Mouse (Mus musculus) neural tube, embryonic 11.5 days (tissue): Measurements from ENCODE around the gene Psap. TPM values are rescaled to one million over a fixed set of nuclear protein-coding genes. Genes with fewer than 3 reads are reported as not detected.
A peak's percentile ranks its signal among the peaks of the same experiment; 100 is the strongest.

Source experiments
- ATAC-seq: fragments of 200-750 bp; cut with Nextera tagmentation; 2 replicates; pipeline ENCODE4 v1.8.0; 2017; ENCODE audit warnings: moderate number of reproducible peaks, mild to moderate bottlenecking, moderate TSS enrichment, moderate library complexity; ENCODE audit not compliant: insufficient read depth, low FRiP score, low TSS enrichment
- DNase-seq: peaks from one replicate; pipeline ENCODE4 v3.0.0-alpha.2; 2015; ENCODE audit warnings: low spot score
- H3K27ac ChIP-seq: fragments of 300-500 bp; sonication (generic); 2 replicates; pipeline ENCODE4 v1.5.1; 2014; ENCODE audit warnings: low read depth, mild to moderate bottlenecking, low read length
- H3K27me3 ChIP-seq: fragments of 300-500 bp; sonication (generic); 2 replicates; pipeline ENCODE4 v1.6.1; 2014; ENCODE audit warnings: mild to moderate bottlenecking, low read length, mixed read lengths; ENCODE audit not compliant: control insufficient read depth, insufficient read depth
- H3K36me3 ChIP-seq: fragments of 300-500 bp; sonication (generic); 2 replicates; pipeline ENCODE4 v1.6.1; 2014; ENCODE audit warnings: mild to moderate bottlenecking, low read length, moderate library complexity, mixed read lengths; ENCODE audit not compliant: control insufficient read depth, insufficient read depth
- H3K4me1 ChIP-seq: fragments of 300-500 bp; sonication (generic); 2 replicates; pipeline ENCODE4 v1.6.1; 2014; ENCODE audit warnings: low read length, mixed read lengths; ENCODE audit not compliant: control insufficient read depth, insufficient read depth
- H3K4me2 ChIP-seq: fragments of 300-500 bp; sonication (generic); 2 replicates; pipeline ENCODE4 v1.6.1; 2014; ENCODE audit warnings: low read depth, mild to moderate bottlenecking, moderate library complexity
- H3K4me3 ChIP-seq: fragments of 300-500 bp; sonication (generic); 2 replicates; pipeline ENCODE4 v1.5.1; 2014; ENCODE audit warnings: low read depth, low read length
- H3K9ac ChIP-seq: fragments of 300-500 bp; sonication (generic); 2 replicates; pipeline ENCODE4 v1.6.1; 2014; ENCODE audit warnings: mild to moderate bottlenecking, low read length
- H3K9me3 ChIP-seq: fragments of 300-500 bp; sonication (generic); 2 replicates; pipeline ENCODE4 v1.6.1; 2016; ENCODE audit warnings: low read length; ENCODE audit not compliant: control insufficient read depth
- WGBS: fragments of 180-500 bp; shearing (Covaris S2); extraction: QIAGEN DNeasy Blood & Tissue Kit; methylation state at CpG from one replicate; pipeline ENCODE4 v1.1.7; 2014; 5-methylcytosine and 5-hydroxymethylcytosine counted together
- polyA plus RNA-seq: library from polyadenylated mRNA; unstranded; fragments of >200 nt; fragmentation: Nextera tagmentation; extraction: Ambion mirVana; gene quantifications from 2 replicates; pipeline ENCODE4 v1.2.1, GENCODE M21; 2014

The Psap gene
- polyA plus RNA-seq, 1 experiment from 2014 or later = 84.2 TPM

- DNase-seq (no peak), ATAC-seq (no peak)
- no peaks in the 10 kb centered on the region for H3K36me3 ChIP-seq
- H3K4me3 ChIP-seq = no peak overlapping the region
- WGBS = 89% methylated on average over 6 of the region's 6 CpGs
- H3K4me2 ChIP-seq = no peak overlapping the region
- H3K27me3 ChIP-seq = no peaks in the 10 kb centered on the region
- H3K27ac ChIP-seq = no peak overlapping the region
- no peaks in the 10 kb centered on the region for H3K9me3 ChIP-seq
- H3K4me1 ChIP-seq = peaks cover 38% of the 10 kb centered on the region
- H3K9ac ChIP-seq = no peak overlapping the region
Observed at GRCm38 (mm10) chr10:60280353-60280752, 2.9 kb downstream of the Psap start.

DNA sequence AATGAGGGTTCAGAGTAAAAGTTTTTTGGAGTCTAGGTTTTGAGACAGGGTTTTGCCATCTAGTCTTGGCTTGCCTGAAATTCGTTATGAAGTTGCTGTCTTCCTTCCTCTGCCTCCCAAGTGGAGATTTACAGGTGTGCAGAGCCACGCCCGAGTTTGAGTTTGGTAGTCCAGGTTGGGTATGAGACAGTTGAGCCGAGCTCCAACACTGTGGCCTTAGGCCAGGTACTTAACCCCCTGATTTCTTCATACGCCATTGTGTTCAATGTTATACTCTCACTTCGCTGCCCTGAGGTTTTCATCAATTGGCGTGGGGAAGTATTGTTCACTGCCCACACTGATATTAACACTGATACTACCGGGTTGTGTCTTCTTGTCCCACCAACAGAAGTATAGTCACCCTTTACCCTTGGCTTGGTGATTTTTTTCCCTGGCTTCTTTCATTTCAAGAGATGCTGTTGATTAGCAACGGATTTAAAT is 4.2 kb downstream of the Psap start:
- no peaks in the 10 kb centered on the region for H3K36me3 ChIP-seq
- 91% methylated on average over 9 of the region's 9 CpGs for WGBS
- H3K4me3 ChIP-seq = no peak overlapping the region
- no peaks in the 10 kb centered on the region for H3K27me3 ChIP-seq
- DNase-seq (no peak), ATAC-seq (no peak)
- no peak overlapping the region for H3K27ac ChIP-seq
- H3K4me1 ChIP-seq = peaks cover 49% of the 10 kb centered on the region
- H3K9me3 ChIP-seq = no peaks in the 10 kb centered on the region
- H3K9ac ChIP-seq = no peak overlapping the region
- no peak overlapping the region for H3K4me2 ChIP-seq

GRCm38 (mm10) chr10:60282116-60283014 is 4.9 kb downstream of the Psap start:
- Histone ChIP-seq H3K4me2 (no peak overlapping the region), H3K36me3 (no peaks in the 10 kb centered on the region), H3K9me3 (no peaks in the 10 kb centered on the region), H3K27ac (no peak overlapping the region), H3K4me3 (no peak overlapping the region), H3K9ac (no peak overlapping the region), H3K27me3 (no peaks in the 10 kb centered on the region), H3K4me1 (peaks cover 49% of the 10 kb centered on the region)
- ATAC-seq (no peak), DNase-seq (no peak)
- 87% methylated on average over 10 of the region's 10 CpGs for WGBS

- no peak overlapping the region for H3K4me3 ChIP-seq
- 72% methylated on average over 6 of the region's 6 CpGs for WGBS
- ATAC-seq (no peak), DNase-seq (no peak)
- no peaks in the 10 kb centered on the region for H3K27me3 ChIP-seq
- peaks cover 39% of the 10 kb centered on the region for H3K4me1 ChIP-seq
- no peaks in the 10 kb centered on the region for H3K9me3 ChIP-seq
- no peak overlapping the region for H3K9ac ChIP-seq
- no peak overlapping the region for H3K27ac ChIP-seq
- no peak overlapping the region for H3K4me2 ChIP-seq
- H3K36me3 ChIP-seq = no peaks in the 10 kb centered on the region
Observed at GRCm38 (mm10) chr10:60284248-60284647, 6.8 kb downstream of the Psap start.

DNA sequence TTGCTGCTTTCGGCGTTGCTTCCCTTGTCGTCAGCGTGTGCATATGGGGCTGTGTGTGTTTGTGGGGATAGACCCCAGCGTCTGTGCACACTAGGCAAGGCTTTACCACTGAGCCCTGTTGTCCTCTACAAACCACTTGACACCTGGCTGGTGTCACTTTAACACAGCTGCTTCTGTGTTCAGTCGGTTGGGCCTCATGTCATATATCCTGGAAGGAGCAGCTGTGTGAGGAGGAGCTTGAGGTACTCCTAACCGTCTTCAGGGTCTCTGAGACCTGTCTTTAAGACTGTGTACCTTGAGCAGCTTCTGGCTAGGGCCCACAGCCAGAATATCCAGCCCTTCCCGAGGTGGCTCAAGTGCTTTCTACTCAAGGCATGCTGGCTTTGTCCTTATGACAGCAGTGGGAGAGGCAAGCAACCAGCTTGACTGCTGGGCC is 7.3 kb downstream of the Psap start:
- H3K36me3 ChIP-seq = no peaks in the 10 kb centered on the region
- ATAC-seq (no peak), DNase-seq (no peak)
- no peak overlapping the region for H3K9ac ChIP-seq
- peaks cover 36% of the 10 kb centered on the region for H3K4me1 ChIP-seq
- H3K4me3 ChIP-seq = no peak overlapping the region
- H3K27ac ChIP-seq = peak overlapping the region; percentile 42; the same call in 1 of the 2 replicates
- no peaks in the 10 kb centered on the region for H3K9me3 ChIP-seq
- WGBS = 43% methylated on average over 8 of the region's 8 CpGs
- H3K4me2 ChIP-seq = peak overlapping the region; percentile 27
- H3K27me3 ChIP-seq = no peaks in the 10 kb centered on the region

GRCm38 (mm10) chr10:60285183-60285582 is 7.8 kb downstream of the Psap start:
- Histone ChIP-seq H3K27ac (peak overlapping the region; percentile 42), H3K9ac (0 out of 2 replicates have a peak overlapping the region, but pooled peaks have one; percentile 5), H3K4me2 (peak overlapping the region; percentile 27), H3K9me3 (no peaks in the 10 kb centered on the region), H3K36me3 (no peaks in the 10 kb centered on the region), H3K4me3 (no peak overlapping the region), H3K27me3 (no peaks in the 10 kb centered on the region), H3K4me1 (peaks cover 33% of the 10 kb centered on the region)
- peak; percentile 45; the same call in 1 of the 2 replicates for ATAC-seq
- no peak for DNase-seq
- 65% methylated on average over 8 of the region's 8 CpGs for WGBS

- H3K27ac ChIP-seq = 0 out of 2 replicates have a peak overlapping the region, but pooled peaks have one; percentile 30
- H3K27me3 ChIP-seq = no peaks in the 10 kb centered on the region
- DNase-seq (peak; percentile 84), ATAC-seq (peak; percentile 76)
- peaks cover 30% of the 10 kb centered on the region for H3K4me1 ChIP-seq
- H3K36me3 ChIP-seq = no peaks in the 10 kb centered on the region
- H3K9me3 ChIP-seq = no peaks in the 10 kb centered on the region
- H3K4me3 ChIP-seq = no peak overlapping the region
- peak overlapping the region; percentile 27 for H3K4me2 ChIP-seq
- H3K9ac ChIP-seq = no peak overlapping the region
- 40% methylated on average over 14 of the region's 14 CpGs for WGBS
Observed at GRCm38 (mm10) chr10:60285676-60286372, 8.4 kb downstream of the Psap start.

GRCm38 (mm10) chr10:60286546-60286945 is 9.1 kb downstream of the Psap start:
- H3K4me3 ChIP-seq = no peak overlapping the region
- H3K36me3 ChIP-seq = no peaks in the 10 kb centered on the region
- no peaks in the 10 kb centered on the region for H3K9me3 ChIP-seq
- 0 out of 2 replicates have a peak overlapping the region, but pooled peaks have one; percentile 30 for H3K27ac ChIP-seq
- no peak for ATAC-seq
- no peaks in the 10 kb centered on the region for H3K27me3 ChIP-seq
- WGBS = 95% methylated on average over 7 of the region's 7 CpGs
- no peak for DNase-seq
- H3K4me2 ChIP-seq = no peak overlapping the region
- peaks cover 30% of the 10 kb centered on the region for H3K4me1 ChIP-seq
- no peak overlapping the region for H3K9ac ChIP-seq
